Mouse (Mus musculus) embryo, embryonic 10 days (tissue): ENCODE data around the gene Olfr1118.
"Not testable (repeated sequence)": the region's sequence is repeated elsewhere in the genome, so short reads cannot be mapped to it uniquely, and the experiment has no call there.

Source experiments
- DNase-seq: peaks from one replicate; pipeline ENCODE4 v3.0.0-alpha.2; 2015; ENCODE audit warnings: low spot score

The Olfr1118 gene

DNA sequence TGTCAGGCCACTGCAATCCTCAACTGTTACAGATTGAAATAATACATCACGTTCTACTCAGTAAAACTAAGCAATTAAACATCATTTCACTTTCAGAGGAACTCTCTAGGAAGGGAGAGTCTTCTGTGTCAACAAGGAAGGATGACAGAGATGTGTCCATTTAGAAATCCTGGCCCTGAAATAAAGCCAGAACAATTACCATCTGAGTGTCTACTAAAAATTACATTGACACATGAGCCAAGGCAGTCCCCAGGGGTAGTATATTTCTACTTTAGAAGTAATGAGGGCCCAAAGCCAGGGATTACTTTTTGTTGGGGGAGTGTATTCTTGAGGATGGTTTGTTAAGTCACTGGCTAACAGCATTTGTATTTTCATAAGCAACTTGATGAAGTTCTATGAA, at the start of gene Olfr1118:
TSS of gene Olfr1118 (plus strand) at position 301 of the 400 bp plus-strand sequence.
- no peak for DNase-seq

DNA sequence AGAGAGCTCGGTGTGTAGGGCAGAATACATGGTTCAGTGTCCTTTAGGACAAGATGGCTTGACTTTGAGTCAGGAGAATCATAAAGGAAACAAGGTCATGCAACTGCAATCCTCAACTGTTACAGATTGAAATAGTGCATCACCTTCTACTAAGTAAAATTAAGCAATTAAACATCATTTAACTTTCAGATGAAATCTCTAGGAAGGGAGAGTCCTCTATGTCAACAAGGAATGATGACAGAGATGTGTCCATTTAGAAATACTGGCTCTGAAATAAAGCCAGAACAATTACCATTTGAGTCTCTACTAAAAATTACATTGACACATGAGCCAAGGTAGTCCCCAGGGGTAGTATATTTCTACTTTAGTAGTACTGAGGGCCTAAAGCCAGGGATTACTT, 40.1 kb upstream of the Olfr1118 start, which contains the start of gene Olfr1116:
TSS of gene Olfr1116 (plus strand) at position 301 of the 400 bp plus-strand sequence.
- DNase-seq: no peak

DNA sequence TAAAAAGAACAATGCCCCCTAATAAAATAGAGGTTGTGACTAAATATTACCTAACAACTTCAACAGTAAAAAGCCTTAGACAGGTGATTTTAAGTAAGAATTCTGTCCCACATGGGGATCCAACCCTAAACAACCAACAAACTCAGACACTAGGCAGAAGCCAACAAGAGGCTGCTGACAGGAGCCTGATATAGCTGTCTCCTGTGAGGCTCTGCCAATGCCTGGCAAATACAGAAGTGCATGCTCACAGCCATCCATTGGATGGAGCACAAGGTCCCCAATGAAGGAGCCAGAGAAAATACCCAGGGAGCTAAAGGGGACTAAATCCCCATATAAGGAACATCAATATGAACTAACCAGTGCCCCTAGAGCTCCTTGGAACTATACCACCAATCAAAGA, 13.4 kb upstream of the Olfr1118 start:
- not testable (repeated sequence) for DNase-seq

DNA sequence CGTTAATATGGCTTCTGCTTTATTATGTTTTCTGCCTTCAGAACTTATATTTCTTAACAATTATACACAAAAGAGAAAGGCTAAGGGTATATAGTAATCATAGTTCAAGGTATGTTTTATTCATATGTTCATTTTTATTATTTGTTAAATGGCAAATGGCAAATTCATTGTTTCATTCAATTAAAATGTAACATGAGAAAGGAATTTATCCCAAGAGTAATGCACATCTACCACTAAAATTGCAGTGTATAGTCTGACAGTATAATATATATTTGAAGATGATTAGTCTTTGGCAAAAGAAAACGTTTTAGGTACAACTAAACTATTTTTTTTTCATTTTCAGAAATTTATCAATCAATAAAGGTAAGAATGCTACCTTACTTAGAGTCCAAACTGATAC, 47.1 kb downstream of the Olfr1118 start, which contains the start of gene Olfr1120:
TSS of gene Olfr1120 (plus strand) at position 301 of the 400 bp plus-strand sequence.
- DNase-seq: no peak

DNA sequence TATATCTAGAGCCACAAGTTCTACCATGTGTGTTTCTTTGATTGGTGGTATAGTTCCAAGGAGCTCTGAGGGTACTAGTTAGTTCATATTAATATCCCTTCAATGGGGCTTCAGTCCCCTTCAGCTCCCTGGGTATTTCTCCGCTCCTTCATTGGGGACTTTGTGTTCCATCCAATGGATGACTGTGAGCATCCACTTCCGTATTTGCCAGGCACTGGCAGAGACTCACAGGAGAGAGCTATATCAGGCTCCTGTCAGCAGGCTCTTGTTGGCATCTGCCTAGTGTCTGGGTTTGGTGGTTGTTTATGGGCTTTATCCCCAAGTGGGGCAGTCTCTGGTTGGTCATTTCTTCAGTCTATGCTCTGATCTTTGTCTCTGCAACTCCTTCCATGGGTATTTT, 52.7 kb downstream of the Olfr1118 start:
- DNase-seq: not testable (repeated sequence)
